Mouse (Mus musculus) kidney, adult 2 months (tissue): ENCODE measurements at regions not wholly inside any gene's neighbourhood (a gene's known extent, or its start where the extent isn't known, plus 50 kb on each side); places are given as distances from the start of the nearest gene placed in this dataset.

Experiments
- CTCF ChIP-seq: fragments of 200-500 bp; conservative IDR thresholded peaks from 2 replicates; pipeline ENCODE4 v1.5.1; 2011; ENCODE audit warnings: low read depth, mild to moderate bottlenecking, control low read depth, low read length, moderate library complexity, mixed read lengths; ENCODE audit not compliant: insufficient read depth, insufficient read length
- POLR2A ChIP-seq: fragments of 200-500 bp; IDR thresholded peaks from one replicate; pipeline ENCODE4 v1.6.1; 2011; ENCODE audit warnings: low read depth, low read length, control low read depth

DNA sequence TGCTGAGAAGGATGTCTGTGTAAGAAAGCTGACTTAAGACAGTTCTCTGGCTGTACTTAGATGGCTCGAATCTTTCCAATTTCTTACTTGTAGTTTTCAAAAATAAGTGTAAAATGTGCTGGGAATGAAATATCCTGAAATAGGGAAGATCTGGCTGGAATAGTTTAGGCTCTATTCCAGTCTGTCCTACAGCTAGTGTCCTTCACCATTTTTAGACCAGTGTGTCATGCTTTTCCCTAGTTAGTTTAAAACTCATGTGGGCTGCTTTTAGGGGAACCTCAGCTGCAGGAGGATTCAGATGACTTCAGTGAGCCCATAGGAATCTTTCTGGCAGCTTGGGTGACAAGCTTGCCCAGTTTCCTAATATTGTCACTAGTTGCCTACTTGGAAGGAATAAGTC is 348.1 kb downstream of the Gabrg2 start:
- TF ChIP-seq POLR2A (no peak), CTCF (no peak)
